Mouse (Mus musculus): Measurements from ENCODE around the gene Gm42421. TPM values are rescaled to one million over a fixed set of nuclear protein-coding genes. Genes with fewer than 3 reads are reported as not detected.

Gene Gm42421
- polyA plus RNA-seq (2015; fragmentation: Nextera tagmentation; extraction: Ambion mirVana) = 0.20 and 0.33 TPM in 2 replicates

- Histone ChIP-seq H3K36me3 (replicated peaks) (peaks cover 92% of the 10 kb centered on the region), H3K27ac (replicated peaks) (no peak within 1 kb of the TSS), H3K9ac (no peak within 1 kb of the TSS), H3K4me1 (replicated peaks) (peaks cover 26% of the 10 kb centered on the region), H3K4me3 (replicated peaks) (no peak within 1 kb of the TSS), H3K27me3 (no peaks in the 10 kb centered on the region), H3K9me3 (replicated peaks) (no peaks in the 10 kb centered on the region), H3K4me2 (no peak within 1 kb of the TSS)
- 89% methylated on average over 8 of the region's 8 CpGs for WGBS (ENCODE audit: insufficient replicate concordance)
- ATAC-seq (ENCODE audit: insufficient read depth) = no peak
Observed at GRCm38 (mm10) chr5:143927875-143928274, at the start of gene Gm42421. TSS of gene Gm42421 (plus strand) at chr5:143928175.

- H3K36me3 ChIP-seq (replicated peaks) = peaks cover 100% of the 10 kb centered on the region
Observed at GRCm38 (mm10) chr5:143885274-143885673, 42.7 kb upstream of the Gm42421 start.

GRCm38 (mm10) chr5:143890741-143891140 lies 37.2 kb upstream of the Gm42421 start:
- WGBS (ENCODE audit: insufficient replicate concordance) = 77% methylated on average over 6 of the region's 6 CpGs
- H3K9ac ChIP-seq = no peak overlapping the region
- H3K27me3 ChIP-seq = no peaks in the 10 kb centered on the region
- no peak overlapping the region for H3K4me2 ChIP-seq
- peaks cover 100% of the 10 kb centered on the region for H3K36me3 ChIP-seq (replicated peaks)
- no peak; the same call in 1 of the 2 replicates for ATAC-seq (ENCODE audit: insufficient read depth)
- no peak overlapping the region for H3K27ac ChIP-seq (replicated peaks)
- no peaks in the 10 kb centered on the region for H3K9me3 ChIP-seq (replicated peaks)
- H3K4me3 ChIP-seq (replicated peaks) = no peak overlapping the region
- H3K4me1 ChIP-seq (replicated peaks) = peaks cover 25% of the 10 kb centered on the region

More at GRCm38 (mm10) chr5:143885274-143885673, 42.7 kb upstream of the Gm42421 start:
- no peak for ATAC-seq (ENCODE audit: insufficient read depth)
- no peaks in the 10 kb centered on the region for H3K4me1 ChIP-seq (replicated peaks)
- H3K9ac ChIP-seq = no peak overlapping the region
- no peak overlapping the region for H3K4me3 ChIP-seq (replicated peaks)
- H3K4me2 ChIP-seq = no peak overlapping the region
- H3K9me3 ChIP-seq (replicated peaks) = 0 out of 2 replicates have a peak, but pooled peaks cover 8% of the 10 kb centered on the region
- WGBS (ENCODE audit: insufficient replicate concordance) = 91% methylated on average over 3 of the region's 3 CpGs
- no peaks in the 10 kb centered on the region for H3K27me3 ChIP-seq
- no peak overlapping the region for H3K27ac ChIP-seq (replicated peaks)

DNA sequence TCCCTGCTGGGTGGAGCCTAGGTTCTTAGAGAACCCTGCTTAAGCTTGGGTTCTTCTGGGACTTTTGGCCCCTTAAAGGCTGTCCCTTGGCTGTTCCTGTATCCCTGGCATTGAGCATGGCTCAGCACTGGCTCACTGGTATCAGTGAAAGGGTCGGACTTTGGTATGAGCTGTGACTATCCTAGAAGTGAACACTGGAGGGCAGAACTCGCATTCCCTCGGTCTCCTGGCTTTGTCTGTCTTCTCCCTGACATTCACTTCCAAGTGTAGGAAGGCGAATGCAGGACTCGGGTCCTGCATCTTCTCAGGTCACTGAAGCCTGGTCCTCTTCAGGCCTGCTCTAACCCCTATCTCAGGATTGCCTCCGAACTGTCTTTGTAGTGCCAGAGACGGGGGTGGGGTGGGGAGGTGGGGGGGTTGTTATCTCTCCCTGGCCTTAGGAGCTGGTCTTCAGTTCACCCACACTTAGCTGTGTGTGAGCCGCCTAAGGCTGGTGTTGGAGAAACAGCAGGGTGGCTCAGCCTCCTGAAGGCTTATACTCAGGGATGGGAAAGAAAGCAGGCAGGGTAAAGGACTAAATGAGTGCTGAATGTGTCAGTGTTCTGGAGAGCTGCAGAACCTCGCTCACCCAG lies 35.6 kb upstream of the Gm42421 start:
- H3K36me3 ChIP-seq (replicated peaks) = peaks cover 100% of the 10 kb centered on the region
- no peak overlapping the region for H3K4me3 ChIP-seq (replicated peaks)
- 55% methylated on average over 9 of the region's 9 CpGs for WGBS (ENCODE audit: insufficient replicate concordance)
- no peak for ATAC-seq (ENCODE audit: insufficient read depth)
- no peak overlapping the region for H3K4me2 ChIP-seq
- H3K27ac ChIP-seq (replicated peaks) = no peak overlapping the region
- H3K9ac ChIP-seq = no peak overlapping the region
- H3K27me3 ChIP-seq = no peaks in the 10 kb centered on the region
- peaks cover 25% of the 10 kb centered on the region for H3K4me1 ChIP-seq (replicated peaks)
- H3K9me3 ChIP-seq (replicated peaks) = no peaks in the 10 kb centered on the region

- Histone ChIP-seq H3K4me3 (replicated peaks) (no peak overlapping the region), H3K27me3 (no peaks in the 10 kb centered on the region), H3K9ac (no peak overlapping the region), H3K4me1 (replicated peaks) (peaks cover 25% of the 10 kb centered on the region), H3K4me2 (no peak overlapping the region), H3K9me3 (replicated peaks) (no peaks in the 10 kb centered on the region), H3K27ac (replicated peaks) (no peak overlapping the region), H3K36me3 (replicated peaks) (peaks cover 100% of the 10 kb centered on the region)
- peak; percentile 56 for ATAC-seq (ENCODE audit: insufficient read depth)
- WGBS (ENCODE audit: insufficient replicate concordance) = 16% methylated on average over 5 of the region's 5 CpGs
Observed at GRCm38 (mm10) chr5:143893396-143893795, 34.6 kb upstream of the Gm42421 start.

DNA sequence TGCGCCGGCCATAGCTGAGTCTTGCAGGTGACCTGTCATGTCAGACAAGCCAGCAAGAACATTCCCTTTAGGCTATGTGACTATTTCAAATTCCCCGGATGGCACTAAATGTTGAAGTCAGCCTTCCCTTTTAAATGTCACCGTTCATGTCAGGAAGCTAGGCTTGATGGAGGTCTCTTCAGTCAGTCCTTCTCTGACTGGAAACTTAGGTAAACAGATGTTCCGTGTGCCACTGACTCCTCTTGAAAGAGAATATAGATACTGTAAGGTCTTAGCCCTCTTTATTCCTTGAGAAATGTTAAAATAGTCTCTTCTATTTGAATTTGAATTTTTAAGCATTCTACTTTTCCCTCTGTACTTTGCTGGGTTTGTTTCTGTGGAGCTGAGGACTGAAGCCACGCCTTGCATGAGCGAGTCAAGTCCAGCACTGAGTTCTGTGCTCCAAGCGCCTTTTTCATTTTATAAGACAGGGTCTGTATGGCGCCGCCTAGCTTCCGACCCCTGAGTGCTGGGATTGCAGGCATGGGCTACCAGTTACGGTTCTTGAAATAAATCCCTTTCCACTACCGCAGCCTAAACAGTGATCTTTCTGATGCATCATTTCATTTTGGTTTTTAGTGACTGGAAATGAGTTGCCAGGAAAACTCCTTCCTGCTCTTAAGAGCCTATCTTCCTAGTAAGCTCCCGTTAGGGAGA lies 30.2 kb upstream of the Gm42421 start, which contains the start of gene Ankrd61:
TSS of gene Ankrd61 (minus strand) at position 51 of the 696 bp plus-strand sequence.
- no peak within 1 kb of the TSS for H3K27ac ChIP-seq (replicated peaks)
- no peak within 1 kb of the TSS for H3K9ac ChIP-seq
- H3K4me1 ChIP-seq (replicated peaks) = peaks cover 12% of the 10 kb centered on the region
- WGBS (ENCODE audit: insufficient replicate concordance) = 87% methylated on average over 14 of the region's 14 CpGs
- peaks cover 100% of the 10 kb centered on the region for H3K36me3 ChIP-seq (replicated peaks)
- no peak within 1 kb of the TSS for H3K4me3 ChIP-seq (replicated peaks)
- H3K9me3 ChIP-seq (replicated peaks) = no peaks in the 10 kb centered on the region
- no peaks in the 10 kb centered on the region for H3K27me3 ChIP-seq
- ATAC-seq (ENCODE audit: insufficient read depth) = no peak
- no peak within 1 kb of the TSS for H3K4me2 ChIP-seq

GRCm38 (mm10) chr5:143902111-143902510 lies 25.9 kb upstream of the Gm42421 start:
- Histone ChIP-seq H3K4me3 (replicated peaks) (no peak overlapping the region), H3K4me1 (replicated peaks) (peaks cover 31% of the 10 kb centered on the region), H3K27me3 (no peaks in the 10 kb centered on the region), H3K9me3 (replicated peaks) (no peaks in the 10 kb centered on the region), H3K9ac (no peak overlapping the region), H3K27ac (replicated peaks) (no peak overlapping the region), H3K4me2 (no peak overlapping the region), H3K36me3 (replicated peaks) (peaks cover 98% of the 10 kb centered on the region)
- ATAC-seq (ENCODE audit: insufficient read depth) = no peak
- WGBS (ENCODE audit: insufficient replicate concordance) = 87% methylated on average over 3 of the region's 3 CpGs

- H3K27me3 ChIP-seq = no peaks in the 10 kb centered on the region
- no peaks in the 10 kb centered on the region for H3K9me3 ChIP-seq (replicated peaks)
- H3K27ac ChIP-seq (replicated peaks) = peak overlapping the region; percentile 43; the same call in 1 of the 2 replicates
- peak; percentile 59 for ATAC-seq (ENCODE audit: insufficient read depth)
- H3K4me3 ChIP-seq (replicated peaks) = no peak overlapping the region
- WGBS (ENCODE audit: insufficient replicate concordance) = 34% methylated on average over 4 of the region's 4 CpGs
- peaks cover 47% of the 10 kb centered on the region for H3K4me1 ChIP-seq (replicated peaks)
- no peak overlapping the region for H3K4me2 ChIP-seq
- H3K36me3 ChIP-seq (replicated peaks) = peaks cover 81% of the 10 kb centered on the region
- no peak overlapping the region for H3K9ac ChIP-seq
Observed at GRCm38 (mm10) chr5:143903813-143904212, 24.2 kb upstream of the Gm42421 start.

- no peak for ATAC-seq (ENCODE audit: insufficient read depth)
- 0 out of 2 replicates have a peak overlapping the region, but pooled peaks have one; percentile 7 for H3K27ac ChIP-seq (replicated peaks)
- no peak overlapping the region for H3K4me3 ChIP-seq (replicated peaks)
Observed at GRCm38 (mm10) chr5:143906429-143906828, 21.5 kb upstream of the Gm42421 start.

GRCm38 (mm10) chr5:143908926-143909325 lies 19.0 kb upstream of the Gm42421 start:
- Histone ChIP-seq H3K4me3 (replicated peaks) (peak overlapping the region; percentile 87), H3K27ac (replicated peaks) (peak overlapping the region; percentile 98), H3K27me3 (no peaks in the 10 kb centered on the region), H3K9me3 (replicated peaks) (no peaks in the 10 kb centered on the region), H3K9ac (peak overlapping the region; percentile 63), H3K4me1 (replicated peaks) (peaks cover 42% of the 10 kb centered on the region), H3K4me2 (peak overlapping the region; percentile 91), H3K36me3 (replicated peaks) (peaks cover 40% of the 10 kb centered on the region)
- peak; percentile 49 for ATAC-seq (ENCODE audit: insufficient read depth)
- 2% methylated on average over 9 of the region's 9 CpGs for WGBS (ENCODE audit: insufficient replicate concordance)

More at GRCm38 (mm10) chr5:143906429-143906828, 21.5 kb upstream of the Gm42421 start:
- 78% methylated on average over 8 of the region's 8 CpGs for WGBS (ENCODE audit: insufficient replicate concordance)
- H3K4me2 ChIP-seq = no peak overlapping the region
- no peaks in the 10 kb centered on the region for H3K27me3 ChIP-seq
- H3K9ac ChIP-seq = no peak overlapping the region
- H3K9me3 ChIP-seq (replicated peaks) = no peaks in the 10 kb centered on the region
- H3K4me1 ChIP-seq (replicated peaks) = peaks cover 58% of the 10 kb centered on the region
- peaks cover 55% of the 10 kb centered on the region for H3K36me3 ChIP-seq (replicated peaks)
